Mouse (Mus musculus) kidney, adult 11 months (tissue): ENCODE measurements around the gene Foxs1.

Source experiments
- DNase-seq: peaks from one replicate; pipeline ENCODE4 v3.0.0; 2022

The Foxs1 gene

DNA sequence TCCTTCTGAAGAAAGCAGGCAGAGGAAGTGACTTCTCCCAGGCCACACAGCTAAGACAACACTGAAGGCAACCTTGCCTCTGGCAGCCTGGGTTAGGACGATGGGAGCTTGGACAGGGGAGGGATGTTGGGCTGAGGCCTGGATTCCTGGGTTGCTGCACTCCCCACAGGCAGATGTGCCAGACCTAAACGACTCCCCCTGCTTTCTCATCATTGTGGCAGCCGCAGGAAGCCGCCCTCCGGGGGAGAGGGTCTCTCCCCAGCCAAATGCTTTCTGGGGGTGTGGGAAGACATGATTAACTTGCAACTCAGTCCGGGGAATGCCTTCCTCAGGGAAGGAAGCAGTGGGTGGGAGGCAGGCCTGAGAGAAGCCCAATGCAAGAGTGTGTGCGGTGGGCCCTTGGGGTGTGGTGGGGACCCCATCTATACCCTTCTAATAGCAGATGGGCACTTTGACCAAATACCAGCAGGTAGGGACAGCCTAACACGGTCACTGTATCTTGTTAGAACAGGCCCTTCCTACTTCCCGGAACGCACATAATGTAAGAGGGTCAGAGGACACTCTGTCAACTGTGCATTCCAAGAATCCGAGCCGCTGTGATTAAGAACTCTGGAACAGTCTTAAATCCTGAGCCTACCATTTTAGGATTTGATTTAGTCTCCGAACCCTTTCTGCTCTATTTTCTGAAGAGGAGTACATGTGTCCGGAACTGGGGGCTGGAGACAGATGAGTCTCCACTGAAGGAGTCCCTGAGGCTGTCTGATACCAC lies 4.6 kb downstream of the Foxs1 start:
- DNase-seq = no peak

DNA sequence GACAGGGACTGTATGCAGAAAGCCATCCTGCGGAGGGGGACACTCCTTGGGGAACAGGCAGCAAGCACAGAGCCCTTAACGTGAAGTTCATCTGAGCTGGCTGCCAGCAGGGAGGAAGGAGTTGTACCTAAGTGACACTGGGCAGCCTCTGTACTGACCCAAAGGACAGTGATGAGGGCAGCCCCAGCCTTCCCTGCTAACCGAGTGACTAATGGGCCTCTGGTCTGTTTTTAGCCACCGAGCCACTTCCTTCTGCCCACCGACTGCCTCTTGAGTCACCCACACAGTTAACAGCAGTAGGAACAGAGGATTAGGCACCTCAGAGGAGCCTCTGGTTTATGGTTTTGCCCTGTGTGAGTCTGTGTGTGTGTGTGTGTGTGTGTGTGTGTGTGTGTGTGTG lies 5.6 kb downstream of the Foxs1 start:
- DNase-seq = no peak

GRCm38 (mm10) chr2:152926896-152927295 lies 6.1 kb downstream of the Foxs1 start:
- no peak for DNase-seq

- peak; percentile 67 for DNase-seq
These were observed 7.7 kb downstream of the Foxs1 start for GRCm38 (mm10) chr2:152925189-152925872.

GRCm38 (mm10) chr2:152924543-152924942 lies 8.5 kb downstream of the Foxs1 start:
- DNase-seq = no peak

- DNase-seq = no peak
These were observed 8.9 kb downstream of the Foxs1 start for GRCm38 (mm10) chr2:152924128-152924527.

GRCm38 (mm10) chr2:152923621-152924020 lies 9.4 kb downstream of the Foxs1 start:
- DNase-seq = no peak

GRCm38 (mm10) chr2:152922376-152922775 lies 10.6 kb downstream of the Foxs1 start:
- DNase-seq = no peak

DNA sequence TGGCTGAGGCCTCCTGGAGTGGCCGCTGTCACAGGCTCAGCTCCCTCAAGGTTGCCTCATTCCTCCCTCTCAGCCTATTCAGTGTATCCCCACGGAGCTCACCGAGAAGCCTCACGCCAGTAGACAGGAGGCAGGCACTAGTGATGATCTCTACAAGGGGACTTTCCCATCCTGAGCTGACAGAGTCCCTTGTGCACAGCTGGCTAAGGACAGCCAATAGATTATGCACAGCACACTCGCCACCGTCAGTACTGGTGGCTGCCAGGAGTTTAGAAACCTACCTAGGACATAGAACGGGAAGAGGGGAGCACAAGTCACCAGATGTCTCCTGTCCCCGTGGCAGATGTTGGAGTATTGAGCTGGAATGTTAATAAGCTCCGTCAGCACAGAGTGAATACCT lies 15.3 kb downstream of the Foxs1 start:
- no peak for DNase-seq

DNA sequence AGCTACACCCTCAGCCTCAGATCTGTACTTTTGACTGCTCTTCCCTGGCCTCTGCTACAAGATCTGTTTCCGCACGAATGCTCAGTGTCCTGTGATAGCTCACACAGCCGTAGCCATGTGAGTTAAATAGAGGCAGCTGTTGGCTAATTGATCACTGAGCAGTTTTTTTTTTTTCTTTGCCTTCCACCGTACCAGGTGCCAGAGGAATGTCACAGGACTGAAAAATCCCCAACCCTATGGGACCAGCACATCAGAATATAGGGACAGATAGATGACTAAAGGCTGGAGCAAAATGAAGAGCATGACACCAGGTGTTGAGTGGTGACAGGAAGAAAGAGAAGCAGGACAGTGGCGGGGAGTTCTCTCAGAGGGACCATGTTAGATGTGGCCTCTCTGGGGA lies 16.9 kb downstream of the Foxs1 start:
- no peak for DNase-seq

- no peak for DNase-seq
These were observed 17.6 kb downstream of the Foxs1 start for GRCm38 (mm10) chr2:152915453-152915852.

- DNase-seq = peak; percentile 75
These were observed 18.5 kb downstream of the Foxs1 start for GRCm38 (mm10) chr2:152914310-152915120.

- DNase-seq = no peak
These were observed 19.5 kb downstream of the Foxs1 start for GRCm38 (mm10) chr2:152913471-152913870.

DNA sequence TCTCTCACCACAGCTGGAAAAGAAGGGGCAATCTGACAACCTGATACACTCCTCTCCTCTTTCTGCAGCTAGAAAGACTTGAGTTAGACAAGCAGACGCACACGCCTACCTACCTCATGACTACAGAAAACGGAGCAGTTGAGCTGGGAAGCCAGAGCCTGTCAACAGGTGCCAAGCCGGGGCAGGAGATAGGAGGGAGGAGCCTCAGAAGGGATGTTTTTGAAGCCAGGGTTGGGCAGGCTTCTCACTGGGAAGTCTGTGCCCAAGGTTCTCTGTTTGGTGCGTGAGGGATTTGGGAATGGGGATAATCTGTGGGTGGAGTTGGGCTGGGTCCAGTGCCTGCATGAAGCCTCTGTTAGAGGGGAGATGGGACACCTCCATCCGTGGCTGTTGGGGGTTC lies 21.6 kb downstream of the Foxs1 start:
- no peak for DNase-seq

DNA sequence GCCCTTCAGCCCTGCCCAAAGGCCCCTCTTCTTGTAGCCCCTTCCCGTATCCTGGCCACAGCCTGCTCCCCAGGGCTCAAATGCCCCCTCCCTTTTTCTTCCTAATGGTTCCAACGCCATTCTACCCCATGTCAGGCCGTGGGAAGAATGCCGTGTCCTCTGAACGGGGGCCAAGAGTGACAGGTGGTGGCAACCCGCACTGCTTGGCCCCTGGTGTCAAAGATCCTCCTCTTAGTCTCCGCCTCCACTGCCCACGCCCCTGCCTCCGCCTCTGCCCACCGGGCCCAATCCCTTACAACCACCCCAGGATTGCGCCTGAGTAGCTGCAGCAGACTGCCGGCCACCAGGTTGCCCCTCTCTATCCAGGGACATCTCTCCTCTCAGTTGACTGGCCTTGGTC lies 22.0 kb downstream of the Foxs1 start, which contains the start of gene Mylk2:
TSS of gene Mylk2 (plus strand) at position 322 of the 400 bp plus-strand sequence.
- no peak for DNase-seq

- DNase-seq = no peak
These were observed 23.2 kb downstream of the Foxs1 start for GRCm38 (mm10) chr2:152909848-152910247.

GRCm38 (mm10) chr2:152907114-152907943 lies 25.7 kb downstream of the Foxs1 start:
- DNase-seq = no peak

- no peak for DNase-seq
These were observed 26.6 kb downstream of the Foxs1 start for GRCm38 (mm10) chr2:152906274-152907037.

- no peak for DNase-seq
These were observed 27.8 kb downstream of the Foxs1 start for GRCm38 (mm10) chr2:152905036-152905829.

- DNase-seq = no peak
These were observed 28.8 kb downstream of the Foxs1 start for GRCm38 (mm10) chr2:152904127-152904643.

GRCm38 (mm10) chr2:152903586-152903985 lies 29.4 kb downstream of the Foxs1 start:
- DNase-seq = no peak
